Mouse (Mus musculus) ovary, postnatal 14 days (tissue): ENCODE results near the gene Uqcrh.

Source experiments
- DNase-seq: peaks from one replicate; pipeline ENCODE4 v3.0.0; 2022; ENCODE audit warnings: low spot score

The Uqcrh gene

DNA sequence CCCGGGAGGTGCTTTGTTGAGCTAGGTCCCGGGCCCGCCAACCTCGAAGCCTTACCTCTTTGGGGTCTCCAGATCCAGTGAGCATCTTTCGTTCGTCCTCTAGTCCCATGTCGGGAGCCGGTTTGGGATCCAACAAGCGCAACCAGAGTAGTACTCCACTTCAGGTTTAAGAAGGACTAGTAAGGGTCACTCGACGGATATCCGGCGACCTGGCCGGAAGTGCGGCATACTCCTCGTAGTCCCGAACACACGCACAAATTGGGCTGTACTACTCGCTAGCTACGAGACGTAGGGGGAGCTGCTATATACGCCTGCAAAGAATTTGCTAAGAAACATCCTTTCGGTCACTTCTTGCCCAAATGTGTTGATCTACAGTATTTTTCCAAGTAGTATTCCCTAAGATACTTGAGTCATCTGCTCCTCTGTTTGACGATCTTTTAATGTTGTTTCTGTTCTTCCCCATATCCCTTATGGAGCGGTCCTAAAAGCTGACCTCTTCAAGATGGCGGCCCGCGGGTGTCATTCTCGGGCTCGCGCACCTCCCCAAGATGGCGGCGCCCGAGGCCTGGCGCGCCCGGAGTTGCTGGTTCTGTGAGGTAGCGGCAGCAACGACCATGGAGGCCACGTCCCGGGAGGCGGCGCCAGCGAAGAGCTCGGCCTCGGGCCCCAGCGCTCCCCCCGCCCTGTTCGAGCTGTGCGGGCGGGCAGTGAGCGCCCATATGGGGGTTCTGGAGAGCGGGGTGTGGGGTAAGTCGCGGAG lies at the start of gene Uqcrh, which contains the start of gene Lrrc41:
Uqcrh (minus strand) TSS at position 211 of the 760 bp plus-strand sequence.
Lrrc41 (plus strand) TSS at position 409 of the 760 bp plus-strand sequence.
- peak; percentile 91 for DNase-seq

DNA sequence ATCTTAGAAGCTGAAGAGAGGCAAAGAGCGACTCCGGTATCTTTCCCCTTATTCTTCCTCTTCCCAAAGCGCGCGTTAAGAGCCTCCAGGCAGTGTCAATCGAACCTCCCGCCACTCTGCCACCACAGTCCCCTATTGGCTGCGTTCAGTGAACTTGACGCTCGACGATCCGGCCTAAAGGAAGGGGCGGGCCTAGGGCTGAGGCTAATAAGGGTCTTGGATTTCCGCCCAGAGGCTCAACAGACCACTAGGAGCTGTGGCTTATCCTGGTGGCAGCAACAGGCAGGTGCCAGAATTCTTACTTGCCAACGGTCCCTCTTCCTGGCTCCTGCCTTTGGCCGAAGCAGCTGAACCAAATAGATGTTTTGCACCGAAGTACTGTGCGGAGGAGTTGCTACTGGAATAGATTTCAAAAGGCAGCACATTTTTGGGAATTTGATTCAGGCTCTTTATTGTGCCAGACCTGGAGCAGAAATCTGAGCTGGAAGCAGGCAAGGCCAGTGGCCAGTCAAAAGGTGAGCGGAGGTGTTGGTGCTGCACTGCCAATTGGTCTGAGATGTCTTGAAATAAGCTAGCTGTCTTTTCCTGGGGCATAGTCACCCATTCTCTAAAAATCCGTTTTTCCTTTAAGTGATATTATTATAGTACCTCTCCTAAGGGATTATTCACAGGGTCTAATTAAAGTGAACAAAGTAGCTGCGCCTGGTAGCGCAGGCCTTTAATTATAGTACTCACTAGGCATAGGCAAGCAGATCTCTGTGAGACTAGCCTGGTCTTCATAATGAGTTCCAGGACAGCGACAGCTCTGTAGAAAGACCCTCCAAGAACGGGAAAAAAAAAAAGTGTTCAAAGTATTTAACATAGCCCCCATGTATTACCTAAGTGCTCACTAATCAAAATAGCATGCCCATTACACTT lies 49.0 kb upstream of the Uqcrh start, which contains the start of the genes Rad54l and Pomgnt1:
Rad54l (minus strand) TSS at position 89 of the 918 bp plus-strand sequence.
Pomgnt1 (plus strand) TSS at position 239 of the 918 bp plus-strand sequence.
- peak; percentile 62 for DNase-seq

DNA sequence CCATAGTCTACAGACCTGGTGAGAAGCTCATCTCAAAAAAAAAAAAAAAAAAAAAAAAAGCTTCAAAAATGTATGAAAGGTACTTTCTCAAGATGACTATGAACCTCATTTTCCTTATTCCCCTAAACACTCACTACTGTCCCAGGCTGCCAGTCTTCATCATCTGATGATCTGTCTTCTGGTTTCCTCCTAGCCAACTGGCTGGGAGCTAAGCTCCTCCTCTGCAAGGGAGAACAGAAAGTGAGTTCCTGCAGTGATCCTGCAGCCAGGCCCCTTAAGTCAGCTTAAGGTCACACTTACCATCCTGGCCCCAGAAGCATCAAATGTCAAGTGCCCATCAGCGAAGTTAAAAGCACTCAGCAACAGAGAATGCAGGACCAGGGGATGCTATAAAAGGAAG lies 47.9 kb upstream of the Uqcrh start:
- no peak for DNase-seq

DNA sequence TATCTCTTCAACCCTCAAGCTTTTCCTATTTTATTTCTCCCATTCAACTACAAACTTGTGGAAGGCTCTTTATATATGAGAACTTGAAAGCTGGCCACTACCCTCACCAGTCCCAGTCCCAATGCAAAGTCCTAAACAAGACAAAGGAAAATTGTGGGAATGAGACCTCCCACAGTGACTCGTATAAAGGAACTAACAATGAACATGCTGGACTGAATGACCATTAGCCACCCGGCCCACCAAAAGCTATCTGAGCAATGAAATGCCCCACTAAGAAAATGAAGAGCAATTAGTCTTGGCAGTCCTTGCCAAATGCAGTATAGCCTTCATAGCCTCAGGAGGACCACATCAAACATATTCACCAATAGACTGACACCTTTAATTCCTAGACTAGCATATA lies 36.6 kb upstream of the Uqcrh start:
- no peak for DNase-seq

DNA sequence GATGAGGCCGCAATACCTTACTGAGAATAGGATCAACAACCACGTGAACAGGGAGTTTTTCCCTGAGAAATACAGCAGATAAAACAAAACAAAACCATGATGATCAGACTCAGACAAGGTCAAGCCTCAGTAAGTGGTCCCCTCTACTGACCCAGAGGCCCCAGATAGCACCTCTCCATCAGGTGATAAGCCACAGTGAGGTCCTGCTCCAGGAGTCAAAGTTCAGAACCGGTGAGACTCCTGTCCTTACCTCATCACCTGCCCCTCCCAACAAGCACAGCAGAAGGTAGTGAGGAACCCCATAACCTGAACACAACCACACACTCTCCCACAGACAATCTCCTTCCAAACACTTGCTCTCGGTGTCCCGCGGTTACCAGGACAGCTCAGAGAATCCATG lies 35.8 kb upstream of the Uqcrh start:
- no peak for DNase-seq

DNA sequence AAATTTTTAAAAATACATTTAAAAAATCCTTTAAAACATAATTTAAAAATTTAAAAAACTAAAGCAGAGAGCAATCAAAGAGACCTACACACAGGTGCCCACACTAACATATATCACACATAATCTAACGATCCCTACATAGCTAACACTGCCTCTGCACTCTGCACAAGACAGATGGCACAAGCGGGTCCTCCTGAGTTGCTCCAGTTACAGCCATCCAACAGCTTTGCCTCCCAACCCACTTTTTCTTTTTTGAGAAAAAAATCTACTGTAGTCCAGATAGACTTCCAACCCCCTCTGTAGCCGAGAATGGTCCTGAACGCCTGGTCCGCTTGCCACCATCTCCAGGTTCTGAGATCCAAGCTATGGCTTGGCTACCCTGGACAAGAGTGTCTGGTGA lies 30.4 kb upstream of the Uqcrh start:
- DNase-seq: no peak

DNA sequence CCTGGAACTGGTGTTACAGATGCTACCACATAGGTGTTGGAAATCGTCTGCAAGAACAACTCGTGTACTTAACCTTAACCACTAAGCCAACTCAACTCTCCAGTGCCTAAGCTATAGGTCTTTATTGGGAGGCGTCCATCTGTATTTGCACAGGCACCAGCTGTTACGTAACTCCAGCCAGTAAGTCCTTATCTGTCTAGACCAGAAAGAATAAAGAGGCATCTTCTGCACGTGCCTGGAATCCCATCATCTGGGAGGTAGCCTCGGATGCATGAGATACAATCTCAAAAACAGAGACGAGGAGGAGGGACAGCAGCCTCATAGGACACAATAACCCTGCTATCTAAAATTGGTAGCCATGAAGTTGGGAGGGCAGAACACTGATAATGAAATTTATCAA lies 26.1 kb upstream of the Uqcrh start:
- DNase-seq: no peak

DNA sequence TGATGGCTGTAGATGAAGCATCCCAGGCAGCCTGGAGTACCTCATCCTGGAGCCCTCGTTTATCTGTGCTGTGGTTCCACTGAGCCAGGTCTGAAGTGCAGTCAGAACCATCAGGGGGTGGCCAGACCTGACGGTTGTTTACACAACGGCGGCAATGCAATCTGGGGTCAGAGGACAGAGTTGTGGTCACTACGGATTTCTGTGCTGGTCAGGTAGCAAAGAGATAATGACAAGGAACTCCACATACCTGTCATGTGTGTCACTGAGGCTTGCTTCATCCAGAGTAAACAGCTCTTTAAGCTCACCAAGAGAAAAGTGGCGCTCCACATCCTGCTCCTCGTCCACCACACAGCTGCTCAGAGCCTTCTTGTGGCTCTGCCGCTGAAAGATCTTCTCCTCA lies 22.3 kb upstream of the Uqcrh start:
- DNase-seq: no peak

DNA sequence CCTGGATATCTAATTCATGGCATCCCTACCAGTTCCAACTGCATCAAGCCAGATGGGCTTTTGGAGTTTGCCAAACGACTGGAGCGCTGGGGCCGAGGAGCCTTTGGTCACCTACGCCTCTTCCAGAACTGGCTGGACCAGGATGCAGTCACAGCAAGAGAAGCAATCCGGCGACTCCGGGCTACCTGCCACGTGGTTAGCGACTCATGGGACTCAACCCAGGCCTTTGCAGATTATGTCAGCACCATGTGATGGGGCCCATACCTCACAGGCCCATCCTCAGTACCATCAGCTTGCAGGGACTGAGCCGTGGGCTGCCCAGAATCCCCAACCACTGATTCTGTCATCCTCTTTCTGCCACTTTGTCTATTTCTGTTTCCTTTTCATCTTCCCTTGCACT lies 21.4 kb upstream of the Uqcrh start:
- DNase-seq: no peak

DNA sequence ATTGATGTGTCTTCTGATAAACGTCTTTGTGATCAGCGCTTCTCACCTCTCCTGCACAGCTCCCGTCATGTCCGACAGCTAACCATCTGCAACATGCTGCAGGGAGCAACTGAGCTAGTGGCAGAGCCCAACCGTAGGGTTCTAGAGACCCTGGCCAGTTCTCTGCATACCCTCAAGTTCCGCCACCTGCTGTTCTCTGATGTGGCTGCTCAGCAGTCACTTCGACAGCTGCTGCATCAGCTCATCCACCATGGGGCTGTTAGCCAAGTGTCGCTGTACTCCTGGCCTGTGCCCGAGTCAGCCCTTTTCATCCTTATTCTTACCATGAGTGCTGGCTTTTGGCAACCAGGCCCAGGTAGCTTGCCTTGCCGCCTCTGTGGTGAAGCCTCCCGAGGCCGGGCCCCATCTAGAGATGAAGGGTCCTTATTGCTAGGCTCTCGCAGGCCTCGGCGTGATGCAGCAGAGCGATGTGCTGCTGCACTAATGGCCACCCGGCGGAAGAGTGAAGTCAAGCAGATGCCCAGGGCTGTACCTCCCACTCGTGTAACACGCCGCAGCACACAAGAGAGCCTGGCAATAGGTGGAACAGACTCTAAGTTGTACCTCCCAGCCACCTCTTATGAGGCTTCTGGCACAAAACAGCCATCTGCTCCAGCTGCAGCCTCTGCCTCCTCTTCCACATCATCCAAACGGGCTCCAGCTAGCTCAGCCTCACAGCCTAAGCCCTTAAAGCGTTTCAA lies 13.8 kb upstream of the Uqcrh start:
- no peak for DNase-seq

DNA sequence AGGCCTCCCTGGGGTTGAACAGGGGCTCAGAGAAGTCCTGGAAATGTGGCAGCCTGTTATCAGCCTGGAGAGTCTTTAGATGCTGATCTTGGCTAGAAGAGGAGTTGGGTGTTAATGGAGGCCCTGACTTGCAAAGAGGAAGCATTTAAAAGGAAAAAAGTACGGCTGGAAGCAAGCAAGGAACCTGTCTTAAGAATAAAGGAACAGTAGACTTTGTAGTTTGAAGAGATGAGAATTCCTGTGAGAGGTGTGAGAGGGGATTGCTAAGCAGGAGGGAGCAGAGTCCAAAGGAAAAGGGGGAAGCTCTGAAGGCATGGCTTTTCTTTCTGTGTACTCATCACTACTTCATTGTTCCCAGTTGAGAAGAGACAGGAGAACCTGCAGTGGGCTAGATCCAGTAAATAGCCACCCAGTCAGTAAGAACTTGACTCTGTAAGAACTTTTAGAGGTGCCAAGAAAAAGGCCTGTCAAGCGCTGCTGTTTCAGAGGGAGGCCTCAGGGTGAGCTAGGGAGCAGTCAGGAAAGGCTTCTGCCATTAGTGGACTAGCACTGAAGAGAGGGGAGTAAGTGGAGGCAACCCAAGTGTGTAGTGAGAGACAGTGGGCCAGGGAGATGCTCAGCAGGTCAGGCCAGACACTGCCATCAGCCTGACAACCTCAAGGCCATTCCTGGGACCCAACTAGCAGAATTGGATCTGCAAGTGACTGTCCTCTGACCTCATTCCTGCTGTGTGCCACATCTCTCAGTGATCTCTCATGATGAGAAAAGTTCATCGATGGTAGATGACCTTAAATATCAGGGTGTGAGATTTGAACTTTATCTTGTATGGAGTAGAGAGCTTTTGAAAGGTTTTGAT lies 2.6 kb upstream of the Uqcrh start:
- no peak for DNase-seq

DNA sequence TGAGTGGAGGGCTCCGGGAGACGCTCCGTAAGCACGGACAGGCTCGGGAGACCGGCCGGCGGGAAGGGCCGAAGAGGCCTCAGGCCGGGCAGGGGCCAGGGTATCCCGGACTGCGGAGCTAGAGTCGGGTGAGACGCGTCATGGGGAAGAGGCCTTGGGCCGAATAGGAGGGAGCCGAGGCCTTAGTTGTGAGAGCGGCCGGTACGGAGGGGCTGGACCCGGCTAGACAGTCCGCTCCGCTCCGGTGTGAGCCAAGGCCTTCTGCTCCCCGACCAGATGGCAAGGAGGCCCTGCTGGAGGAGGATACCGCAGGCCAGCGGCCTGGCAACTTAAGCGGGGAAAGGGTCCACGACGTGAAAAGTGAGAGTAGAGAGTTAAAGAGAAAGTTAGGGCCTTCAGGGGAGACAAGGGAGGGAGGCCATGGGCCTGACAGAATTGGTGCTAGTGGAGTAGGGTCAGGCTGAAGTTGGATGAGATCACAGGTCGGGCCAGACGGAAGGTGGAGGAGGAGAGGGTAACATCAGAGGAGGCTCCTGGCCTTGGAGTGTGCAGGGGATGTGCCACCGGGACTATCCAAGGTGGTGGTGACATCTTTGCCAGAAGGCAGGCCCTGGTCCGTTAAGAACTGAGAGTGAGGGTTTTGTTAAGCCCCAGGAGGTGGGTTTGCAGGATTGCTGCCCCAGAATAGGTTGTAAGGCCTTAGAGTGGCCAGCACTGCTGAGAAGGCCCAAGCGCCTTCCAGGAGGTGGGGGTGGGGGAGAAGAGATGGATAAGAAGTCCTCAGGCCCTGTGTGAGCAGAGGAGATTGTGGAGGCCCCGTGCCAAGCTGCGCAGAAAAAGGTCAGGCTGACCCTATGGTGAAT lies 1.7 kb upstream of the Uqcrh start:
- peak; percentile 40 for DNase-seq

DNA sequence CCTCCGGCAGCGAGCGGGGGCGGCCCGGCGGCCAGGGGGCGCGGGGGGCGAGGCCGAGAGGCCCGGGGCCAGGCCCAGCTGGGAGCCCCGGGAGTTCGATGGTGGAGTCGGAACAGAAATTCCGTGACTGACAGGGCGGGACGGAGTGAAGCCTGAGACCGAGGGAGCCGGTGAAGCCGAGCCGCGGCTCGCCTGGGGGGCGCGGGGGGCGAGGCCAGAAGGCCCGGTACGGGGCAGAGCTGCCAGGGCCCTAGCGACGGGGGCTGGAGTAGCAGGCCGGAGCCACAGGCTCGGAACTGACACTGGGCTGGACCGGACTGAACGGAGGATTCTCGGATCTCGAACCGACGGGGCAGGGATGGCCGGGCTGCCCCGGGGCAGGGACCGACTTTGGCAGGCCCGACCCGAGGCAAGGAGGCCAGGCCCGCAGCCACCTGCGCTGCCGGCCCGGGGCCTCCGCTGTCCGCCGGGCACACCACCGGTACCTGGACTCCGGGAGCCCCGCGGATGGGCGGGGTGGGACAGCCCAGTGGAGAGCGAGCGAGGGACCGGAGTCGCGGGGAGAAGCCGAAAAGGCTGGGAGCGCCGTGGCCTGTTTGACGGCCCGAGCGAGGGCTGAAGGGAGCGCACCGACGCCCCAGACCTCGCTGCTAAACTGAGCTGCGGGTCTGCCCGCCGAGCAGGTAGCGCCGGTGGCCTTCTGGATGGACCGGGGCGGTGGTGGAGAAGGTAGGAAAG lies 929 bp upstream of the Uqcrh start:
- DNase-seq: peak; percentile 61

DNA sequence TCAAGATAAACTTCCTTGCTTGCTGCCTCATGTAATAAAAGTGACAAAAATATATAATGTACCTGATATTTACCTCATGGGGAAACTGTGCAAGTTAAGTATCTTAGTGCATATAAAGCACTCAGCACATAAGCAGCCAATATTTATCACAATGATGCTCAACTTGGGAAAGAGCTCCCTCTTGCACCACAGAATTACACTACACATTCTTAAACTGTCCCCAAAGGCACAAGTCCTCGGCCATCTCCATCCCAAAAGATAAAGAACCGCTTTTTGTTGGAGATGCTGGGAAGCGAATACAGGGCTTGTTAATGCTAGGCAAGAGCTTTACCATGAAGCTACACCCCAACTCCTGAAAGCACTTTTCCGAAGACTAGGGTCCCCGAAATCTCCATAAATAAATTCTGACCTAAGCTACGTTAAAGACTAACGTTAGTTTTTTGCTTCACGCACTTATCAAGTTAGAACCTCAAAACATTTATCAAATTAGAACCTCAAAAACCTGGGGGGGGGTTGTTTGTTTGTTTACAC lies 661 bp downstream of the Uqcrh start:
- DNase-seq: no peak

DNA sequence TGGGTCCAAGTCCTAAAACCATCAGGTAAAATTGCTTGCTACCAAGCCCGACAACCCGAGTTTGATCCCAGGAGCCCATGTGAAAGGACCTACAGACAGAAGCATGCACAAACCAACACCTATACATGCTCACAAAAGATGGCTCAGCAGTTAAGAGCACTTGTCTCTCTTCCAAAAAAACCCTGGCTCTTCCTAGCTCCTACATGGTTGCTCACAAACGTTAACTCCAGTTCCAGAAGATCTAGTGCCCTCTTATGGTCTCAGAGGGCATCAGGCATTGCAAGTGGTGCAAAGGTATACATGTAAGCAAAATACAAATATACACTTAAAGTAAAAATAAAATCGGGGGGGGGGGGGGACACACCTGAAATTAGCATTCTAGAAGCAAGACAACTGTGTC lies 1.7 kb downstream of the Uqcrh start:
- DNase-seq: no peak

DNA sequence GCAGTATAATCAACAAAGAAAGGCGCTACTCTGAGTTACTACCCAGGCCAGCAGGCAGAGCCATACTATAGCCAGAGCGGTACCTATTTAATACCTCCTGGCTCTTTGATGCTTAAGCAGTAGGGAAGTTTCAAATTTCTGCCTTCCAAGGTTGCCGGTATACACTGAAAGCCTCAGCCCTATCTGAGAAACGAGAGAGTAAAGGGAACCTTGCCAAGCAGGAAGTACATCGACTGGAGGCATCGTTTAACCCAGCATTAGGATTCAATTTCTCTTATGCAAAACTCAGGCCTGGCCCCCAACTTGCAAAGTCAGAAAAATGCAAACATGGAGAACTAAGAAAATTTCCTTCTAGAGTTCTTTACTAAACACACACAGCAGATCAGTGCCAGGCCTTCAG lies 4.8 kb downstream of the Uqcrh start:
- DNase-seq: no peak

DNA sequence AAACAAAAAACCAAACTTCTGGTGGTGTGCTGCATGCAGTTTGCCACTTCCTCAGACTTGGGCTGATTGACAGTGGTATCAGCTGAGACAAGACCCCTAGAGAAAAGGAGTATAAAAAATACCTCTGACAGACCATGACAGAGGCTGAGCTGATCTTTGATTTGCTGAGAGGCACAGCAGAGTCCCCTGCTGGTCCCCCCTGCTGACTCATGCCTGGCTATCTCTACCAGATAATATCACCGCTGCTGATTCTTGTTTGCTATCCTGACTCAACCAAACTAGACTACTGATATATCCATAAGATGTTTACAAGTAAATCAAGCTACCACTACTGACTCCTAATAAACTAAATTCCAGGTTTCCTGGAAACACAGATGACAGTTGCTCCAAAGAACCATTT lies 11.0 kb downstream of the Uqcrh start:
- no peak for DNase-seq

DNA sequence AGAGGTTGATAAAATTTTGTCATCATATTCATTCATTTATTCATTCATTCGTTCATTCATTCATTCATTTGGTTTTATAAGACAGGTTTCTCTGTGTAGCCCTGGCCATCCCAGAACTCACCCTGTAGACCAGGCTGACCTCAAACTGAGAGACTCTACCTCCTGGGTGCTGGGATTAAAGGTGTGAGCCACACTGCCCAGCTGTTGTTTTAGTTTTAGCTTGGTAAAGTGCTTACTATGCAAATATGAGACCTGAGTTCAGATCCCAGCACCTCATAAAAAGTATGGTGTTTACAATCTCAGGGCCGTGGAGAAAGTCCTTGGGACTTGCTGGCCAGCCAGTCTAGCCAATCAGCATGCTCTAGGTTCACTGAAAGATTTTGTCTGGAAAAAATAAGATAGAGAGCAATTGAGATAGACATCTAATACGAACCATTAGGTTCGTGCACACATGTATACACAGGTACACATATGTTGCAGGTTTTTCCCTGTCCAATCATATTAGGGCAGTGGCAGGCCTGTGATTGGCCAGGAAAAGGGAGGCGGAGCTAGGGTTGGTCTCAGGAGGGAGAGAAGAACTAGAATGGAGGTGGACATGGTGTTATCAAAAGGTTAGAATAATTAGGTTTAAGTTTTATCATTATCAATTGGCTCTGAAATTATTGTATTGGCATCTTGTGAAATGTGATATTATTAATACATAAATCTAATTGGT lies 15.7 kb downstream of the Uqcrh start:
- no peak for DNase-seq

DNA sequence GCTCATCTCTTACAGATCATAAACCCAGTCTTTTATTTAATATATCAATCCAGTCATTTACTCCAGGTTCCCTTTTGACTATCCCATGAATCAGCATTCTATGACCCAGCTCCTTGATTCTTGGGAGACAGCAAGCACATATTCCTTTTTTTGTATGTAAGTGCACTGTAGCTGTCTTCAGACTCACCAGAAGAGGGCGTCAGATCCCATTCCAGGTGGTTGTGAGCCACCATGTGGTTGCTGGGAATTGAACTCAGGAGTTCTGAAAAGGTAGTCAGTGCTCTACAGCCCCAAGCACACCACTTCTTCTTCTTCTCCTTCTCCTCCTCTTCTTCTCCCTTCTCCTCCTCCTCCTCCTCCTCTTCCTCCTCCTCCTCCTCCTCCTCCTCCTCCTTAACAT lies 17.3 kb downstream of the Uqcrh start:
- no peak for DNase-seq
